Mouse (Mus musculus): ENCODE results near the gene Ms4a7.

DNA sequence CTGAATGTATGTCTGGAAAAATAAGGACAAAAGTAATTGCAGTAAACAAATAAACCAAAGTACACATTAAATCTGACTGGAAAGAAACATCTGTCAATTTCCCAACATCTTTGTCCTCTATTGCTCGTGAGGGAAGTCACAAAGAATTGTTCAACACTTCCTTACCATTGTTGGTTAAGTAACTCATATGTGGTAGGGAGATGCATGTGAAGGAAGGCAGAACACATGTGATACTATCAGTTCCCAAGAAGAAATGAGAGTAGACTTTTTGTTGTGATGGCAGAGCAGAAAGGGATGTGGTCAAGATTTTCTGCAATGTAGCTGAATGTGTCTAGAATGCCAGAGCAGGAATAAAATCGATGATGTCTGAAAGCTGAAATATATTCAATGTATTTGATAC lies 40.5 kb upstream of the Ms4a7 start:
- TF ChIP-seq POLR2A (IDR thresholded peaks at IDR 0.05; ENCODE audit: borderline replicate concordance, low read depth, low read length) (no peak), CTCF (IDR thresholded peaks at IDR 0.05; ENCODE audit: low read depth, low read length) (no peak)

Data from bone marrow macrophage, adult 2 months (primary cell).